Mouse (Mus musculus) cortical plate, adult 2 months (tissue): Measurements from ENCODE around the gene Ddx5.

Source experiments
- CTCF ChIP-seq: fragments of 200-500 bp; IDR thresholded peaks from 2 replicates; pipeline ENCODE4 v1.5.1; 2011; ENCODE audit warnings: mild to moderate bottlenecking, control low read depth, low read length; ENCODE audit not compliant: insufficient read depth; ENCODE audit errors: extremely low read depth
- POLR2A ChIP-seq: fragments of 200-500 bp; IDR thresholded peaks from 2 replicates; pipeline ENCODE4 v1.6.1; 2011; ENCODE audit warnings: mild to moderate bottlenecking, low read length, control low read depth; ENCODE audit not compliant: insufficient read depth; ENCODE audit errors: extremely low read depth

DNA sequence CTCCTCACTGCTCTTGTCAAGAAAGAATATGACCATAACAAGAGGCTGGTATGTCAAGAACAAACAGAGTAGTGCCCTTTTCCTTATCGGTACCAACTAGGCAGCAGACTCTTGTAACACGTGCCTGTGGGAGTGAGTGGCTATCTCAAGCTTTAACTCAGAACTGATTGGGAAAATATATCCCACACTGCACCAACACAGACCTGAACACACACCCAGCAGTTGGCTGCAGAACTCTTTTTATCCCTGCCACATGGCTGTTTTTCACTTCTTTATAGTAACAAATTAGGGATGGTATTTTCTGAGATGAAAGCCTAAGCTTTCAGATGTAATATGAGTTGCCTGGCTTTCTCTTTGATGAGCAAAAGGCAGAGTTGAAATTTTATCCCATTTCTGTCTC is 26.8 kb upstream of the Ddx5 start:
- TF ChIP-seq POLR2A (no peak), CTCF (no peak)
